Mouse (Mus musculus): Measurements from ENCODE around the gene Sun3. TPM values are rescaled to one million over a fixed set of nuclear protein-coding genes. Genes with fewer than 3 reads are reported as not detected.
A peak's percentile ranks its signal among the peaks of the same experiment; 100 is the strongest.

The Sun3 gene
- total RNA-seq, 2 experiments from 2014 or later, result 0.28 TPM; not detected in 1

DNA sequence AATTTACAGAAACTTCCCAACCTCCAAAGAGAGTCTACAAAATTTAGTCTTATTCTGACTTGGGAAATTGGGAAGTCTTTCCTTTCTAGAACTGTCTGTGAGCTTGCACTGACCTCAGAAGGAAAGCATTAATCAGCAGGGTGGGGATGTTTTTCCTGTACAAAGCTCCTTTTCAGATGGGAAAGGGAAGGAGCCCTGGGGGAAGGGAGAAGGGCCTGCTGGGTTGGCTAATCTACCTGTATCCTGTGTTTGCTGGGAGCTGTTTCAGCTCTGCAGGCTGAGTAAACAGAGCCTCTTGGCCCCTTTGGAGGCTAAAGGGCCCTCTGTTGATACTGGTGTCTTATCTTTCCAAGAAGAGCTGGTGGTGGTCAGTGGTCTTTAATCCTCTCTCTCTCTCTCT, 62.7 kb downstream of the Sun3 start:
- no peak for DNase-seq (ENCODE audit: low spot score in 2 of 2)

DNA sequence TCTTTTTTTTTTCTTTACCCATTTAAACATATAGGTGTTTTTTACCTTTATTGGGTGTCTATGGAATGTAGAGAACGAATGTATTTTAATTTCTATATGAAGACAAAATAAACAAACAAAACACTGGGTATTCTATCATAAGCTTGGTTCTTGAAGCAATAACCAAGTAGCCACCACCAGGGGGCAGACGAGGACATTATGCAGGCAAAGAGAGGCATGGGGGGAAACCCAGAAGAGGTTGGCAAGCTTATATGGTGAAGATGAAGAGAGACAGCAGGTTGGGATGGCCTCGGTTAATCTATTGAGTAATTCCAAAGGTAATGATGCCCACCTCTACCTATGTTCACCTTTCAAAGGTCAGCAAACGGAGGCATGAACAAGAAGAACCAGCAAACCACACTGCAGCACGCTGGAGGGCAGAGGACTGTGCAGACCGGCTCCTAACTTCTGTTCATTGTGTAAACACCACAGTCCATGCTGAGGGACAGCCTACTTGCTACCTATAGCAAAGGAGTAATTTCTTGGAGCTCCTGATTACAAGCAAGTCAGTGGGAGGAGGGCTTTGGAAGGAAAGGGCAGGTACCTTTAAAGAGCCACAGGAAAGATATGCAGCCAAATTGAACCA, 65.4 kb downstream of the Sun3 start:
- DNase-seq (ENCODE audit: low spot score in 2 of 2), result peak; percentile 39 to 79

DNA sequence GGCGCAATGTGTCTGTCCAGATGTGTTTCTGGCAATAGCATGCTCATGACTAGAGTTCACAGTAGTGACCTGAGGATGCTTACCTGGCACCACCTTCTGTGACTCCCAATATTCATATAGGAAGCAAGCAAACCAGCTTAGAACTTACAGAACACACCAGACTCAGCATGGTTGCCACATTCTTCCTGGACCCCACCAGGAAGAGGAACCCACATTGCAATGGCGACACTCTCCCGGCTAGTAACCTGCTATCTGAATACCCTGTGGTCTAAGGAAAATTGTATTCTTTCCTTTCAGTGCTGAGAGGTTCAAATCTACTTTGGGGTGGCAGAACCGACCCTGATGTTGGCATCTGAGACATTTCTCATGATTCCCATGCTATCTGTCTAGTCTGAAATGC, 70.6 kb downstream of the Sun3 start:
- no peak for DNase-seq (ENCODE audit: low spot score in 2 of 2)

DNA sequence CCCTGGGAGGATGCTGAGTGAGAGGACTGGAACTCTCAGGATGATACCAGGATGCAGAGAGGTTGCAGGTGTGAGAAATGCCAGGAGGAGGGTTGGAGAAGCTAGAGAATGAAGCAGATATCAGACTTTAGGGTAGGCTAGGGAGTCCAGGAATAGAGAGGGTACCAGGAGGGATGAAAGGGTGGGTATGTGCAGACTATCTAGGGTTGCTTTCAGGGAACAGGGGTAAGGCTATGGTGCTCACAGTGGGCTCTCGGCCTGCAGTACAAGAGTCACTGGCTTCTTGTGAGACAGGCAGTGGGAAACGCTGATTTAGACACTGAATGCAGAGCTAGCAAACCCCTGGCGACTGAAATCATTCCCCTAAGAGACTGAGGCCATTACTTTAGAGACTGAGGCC, 75.6 kb downstream of the Sun3 start, which contains the start of gene Pkd1l1:
TSS of gene Pkd1l1 (minus strand) at position 101 of the 400 bp plus-strand sequence.
- no peak for DNase-seq (ENCODE audit: low spot score in 2 of 2)

DNA sequence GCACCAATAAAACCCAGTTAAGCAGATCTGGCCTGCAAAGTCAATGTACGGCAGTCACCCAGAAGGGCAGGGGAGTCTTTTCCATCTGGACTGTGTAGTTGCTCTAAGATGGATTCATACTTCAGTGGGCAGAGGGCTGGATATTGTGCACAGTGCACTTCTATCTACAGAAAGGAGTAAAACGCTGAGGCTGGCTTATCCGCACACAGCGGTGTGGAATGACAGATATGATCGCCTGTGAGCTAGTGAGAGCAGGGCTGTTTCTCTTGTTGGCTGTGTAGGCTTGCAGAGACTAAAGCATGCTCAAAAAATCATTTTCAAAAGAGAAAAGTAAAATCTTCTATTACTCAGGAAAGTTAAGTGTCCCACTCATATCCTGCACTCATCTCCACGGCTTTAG, 76.7 kb downstream of the Sun3 start:
- DNase-seq (ENCODE audit: low spot score in 2 of 2), result no peak

DNA sequence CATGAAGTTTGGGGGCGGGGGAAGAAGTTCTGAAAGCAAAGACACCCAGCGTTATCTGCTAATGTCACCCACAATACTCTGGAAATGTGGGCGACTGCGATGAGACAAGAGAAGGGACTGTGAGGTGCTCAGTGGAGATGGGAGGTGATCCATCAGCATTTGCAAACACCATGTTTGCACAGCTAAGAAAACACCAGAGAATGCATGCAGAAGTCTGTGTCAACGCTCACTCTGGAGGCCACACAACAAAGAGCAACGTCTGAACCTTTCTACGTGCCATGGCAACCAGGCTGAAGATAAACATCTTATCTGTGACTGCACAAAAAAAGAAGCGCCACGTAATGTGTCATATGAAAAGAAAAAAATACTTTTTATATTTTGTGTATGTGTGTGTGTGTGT, 78.3 kb downstream of the Sun3 start:
- DNase-seq (ENCODE audit: low spot score in 2 of 2), result no peak

DNA sequence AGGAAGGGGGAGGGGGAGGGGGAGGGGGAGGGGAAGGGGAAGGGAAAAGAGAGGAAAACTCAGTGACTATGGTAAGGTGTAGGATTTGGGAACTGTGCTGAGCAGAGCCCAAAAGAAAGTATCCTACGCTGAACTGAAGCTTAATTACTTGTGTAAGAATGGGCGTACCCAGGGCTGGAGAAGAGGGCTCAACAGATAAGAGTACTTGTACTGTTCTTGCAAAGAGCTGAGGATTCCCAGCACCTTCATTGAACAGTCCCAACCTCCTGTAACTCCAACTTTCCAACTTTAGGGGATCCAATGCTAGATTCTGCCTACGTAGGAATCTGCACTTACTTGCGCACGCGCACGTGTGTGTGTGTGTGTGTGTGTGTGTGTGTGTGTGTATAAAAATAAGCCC, 80.7 kb downstream of the Sun3 start:
- DNase-seq (ENCODE audit: low spot score in 2 of 2), result no peak

Other genes starting within 250 kb of the Sun3 start
- not detected for gene Pkd1l1, start 75.7 kb downstream of the Sun3 start, total RNA-seq (2021)
- 10 to 100 TPM; 11.5 to 12.1 TPM for gene Hus1, start 37.8 kb downstream of the Sun3 start, total RNA-seq (2021)
- gene Gm11992, start 397 bp downstream of the Sun3 start, total RNA-seq (2021), result under 1 TPM; 0.58 to 0.59 TPM
- gene Upp1, start 69.1 kb upstream of the Sun3 start, total RNA-seq (2021), result 1 to 10 TPM; 2.8 to 3.0 TPM
- under 1 TPM; 0.02 TPM for gene Abca13, start 143.0 kb upstream of the Sun3 start, total RNA-seq (2021)

All from left cerebral cortex, adult 18-20 months (tissue).